Mouse (Mus musculus) liver, embryonic 11.5 days (tissue): Measurements from ENCODE around the gene Rgs7. TPM values are rescaled to one million over a fixed set of nuclear protein-coding genes. Genes with fewer than 3 reads are reported as not detected.

Experiments
- ATAC-seq: fragments of 200-750 bp; cut with Nextera tagmentation; replicated peaks from 2 replicates; pipeline ENCODE4 v1.8.0; 2017; ENCODE audit warnings: moderate number of reproducible peaks, mild to moderate bottlenecking, moderate TSS enrichment, moderate library complexity; ENCODE audit not compliant: low FRiP score
- DNase-seq: peaks from one replicate; pipeline ENCODE4 v3.0.0-alpha.2; 2017; ENCODE audit warnings: low spot score
- H3K27ac ChIP-seq: fragments of 300-500 bp; sonication (generic); 2 replicates; pipeline ENCODE4 v1.5.1; 2014; ENCODE audit warnings: mild to moderate bottlenecking, low read depth, low read length, control low read depth
- H3K27me3 ChIP-seq: fragments of 300-500 bp; sonication (generic); replicated peaks from 2 replicates; pipeline ENCODE4 v1.6.1; 2014; ENCODE audit warnings: low read length, mixed read lengths; ENCODE audit not compliant: control insufficient read depth, insufficient read depth
- H3K36me3 ChIP-seq: fragments of 300-500 bp; sonication (generic); 2 replicates; pipeline ENCODE4 v1.6.1; 2014; ENCODE audit warnings: mild to moderate bottlenecking, low read length, moderate library complexity, mixed read lengths; ENCODE audit not compliant: control insufficient read depth, insufficient read depth
- H3K4me1 ChIP-seq: fragments of 300-500 bp; sonication (generic); replicated peaks from 2 replicates; pipeline ENCODE4 v1.6.1; 2014; ENCODE audit warnings: low read length, mixed read lengths; ENCODE audit not compliant: control insufficient read depth, insufficient read depth
- H3K4me2 ChIP-seq: fragments of 300-500 bp; sonication (generic); 2 replicates; pipeline ENCODE4 v1.6.1; 2014; ENCODE audit warnings: mild to moderate bottlenecking, control low read depth, moderate library complexity
- H3K4me3 ChIP-seq: fragments of 300-500 bp; sonication (generic); 2 replicates; pipeline ENCODE4 v1.5.1; 2014; ENCODE audit warnings: low read depth, low read length, control low read depth
- H3K9ac ChIP-seq: fragments of 300-500 bp; sonication (generic); 2 replicates; pipeline ENCODE4 v1.6.1; 2014; ENCODE audit warnings: low read depth, low read length, control low read depth
- H3K9me3 ChIP-seq: fragments of 300-500 bp; sonication (generic); 2 replicates; pipeline ENCODE4 v1.6.1; 2016; ENCODE audit warnings: low read length, inconsistent platforms, mixed read lengths; ENCODE audit not compliant: control insufficient read depth
- WGBS: fragments of 180-500 bp; shearing (Covaris S2); extraction: QIAGEN DNeasy Blood & Tissue Kit; methylation state at CpG from one replicate; pipeline ENCODE4 v1.1.7; 2014; 5-methylcytosine and 5-hydroxymethylcytosine counted together
- polyA plus RNA-seq: library from polyadenylated mRNA; unstranded; fragments of >200 nt; fragmentation: Nextera tagmentation; extraction: Ambion mirVana; gene quantifications from 2 replicates; pipeline ENCODE4 v1.2.1, GENCODE M21; 2014

The Rgs7 gene
- polyA plus RNA-seq, 1 experiment from 2014 or later: 0.19 TPM

DNA sequence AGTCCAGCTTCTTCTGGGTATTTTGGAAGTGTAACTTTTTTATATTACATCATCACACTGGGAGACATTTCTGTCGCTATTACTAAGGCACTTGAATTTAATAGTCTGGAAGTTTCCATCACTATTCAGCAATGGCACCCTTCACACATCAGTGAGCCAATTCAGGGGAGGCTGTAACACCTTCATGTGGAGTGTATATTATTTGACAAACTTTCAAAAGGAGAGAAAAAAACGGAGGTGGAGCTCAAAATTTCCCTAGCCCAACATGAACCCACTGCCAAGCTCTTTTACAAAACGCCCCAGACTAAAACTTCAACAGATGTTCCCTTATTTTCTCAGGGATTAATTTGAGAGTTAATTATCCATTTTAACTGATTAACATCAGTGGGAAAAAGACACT is 191.9 kb downstream of the Rgs7 start:
- ATAC-seq: no peak
- H3K9ac ChIP-seq: no peak overlapping the region
- H3K4me3 ChIP-seq: no peak overlapping the region
- no peaks in the 10 kb centered on the region for H3K27me3 ChIP-seq
- no peak overlapping the region for H3K27ac ChIP-seq
- DNase-seq: no peak
- no peaks in the 10 kb centered on the region for H3K9me3 ChIP-seq
- H3K36me3 ChIP-seq: no peaks in the 10 kb centered on the region
- no peak overlapping the region for H3K4me2 ChIP-seq
- WGBS: 55% methylated on average over 3 of the region's 3 CpGs
- no peaks in the 10 kb centered on the region for H3K4me1 ChIP-seq

GRCm38 (mm10) chr1:175299603-175300397 is 192.5 kb downstream of the Rgs7 start:
- WGBS: 82% methylated on average over 2 of the region's 2 CpGs
- DNase-seq: no peak

DNA sequence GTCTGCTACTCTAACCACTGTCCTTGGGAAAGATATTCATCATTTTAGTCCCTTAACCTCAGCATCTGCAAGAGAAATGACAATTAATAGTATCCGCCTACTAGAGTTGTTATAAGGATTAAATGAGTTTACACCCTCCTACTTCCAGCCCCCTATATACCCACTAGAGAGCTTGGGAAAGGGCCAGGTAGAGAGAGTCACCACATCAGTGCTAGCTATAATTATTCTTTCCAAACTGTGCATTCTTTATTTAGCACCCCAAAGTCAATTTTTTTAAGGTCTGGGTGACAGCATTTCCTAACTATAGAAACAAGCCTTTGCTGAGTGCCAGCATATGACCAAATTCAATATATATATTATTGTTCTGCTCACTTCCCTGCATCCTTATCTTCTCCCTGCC is 195.4 kb downstream of the Rgs7 start:
- H3K4me3 ChIP-seq: no peak overlapping the region
- no peak for DNase-seq
- H3K9me3 ChIP-seq: no peaks in the 10 kb centered on the region
- no peak overlapping the region for H3K9ac ChIP-seq
- H3K27ac ChIP-seq: no peak overlapping the region
- 90% methylated on average over 1 of the region's 1 CpGs for WGBS
- no peaks in the 10 kb centered on the region for H3K36me3 ChIP-seq
- no peaks in the 10 kb centered on the region for H3K27me3 ChIP-seq
- no peak overlapping the region for H3K4me2 ChIP-seq
- H3K4me1 ChIP-seq: no peaks in the 10 kb centered on the region
- no peak for ATAC-seq

More at GRCm38 (mm10) chr1:175299603-175300397, 192.5 kb downstream of the Rgs7 start:
- Histone ChIP-seq H3K4me2 (no peak overlapping the region), H3K9me3 (no peaks in the 10 kb centered on the region), H3K4me3 (no peak overlapping the region), H3K4me1 (no peaks in the 10 kb centered on the region), H3K27me3 (no peaks in the 10 kb centered on the region), H3K36me3 (no peaks in the 10 kb centered on the region), H3K27ac (no peak overlapping the region), H3K9ac (no peak overlapping the region)
- no peak for ATAC-seq

DNA sequence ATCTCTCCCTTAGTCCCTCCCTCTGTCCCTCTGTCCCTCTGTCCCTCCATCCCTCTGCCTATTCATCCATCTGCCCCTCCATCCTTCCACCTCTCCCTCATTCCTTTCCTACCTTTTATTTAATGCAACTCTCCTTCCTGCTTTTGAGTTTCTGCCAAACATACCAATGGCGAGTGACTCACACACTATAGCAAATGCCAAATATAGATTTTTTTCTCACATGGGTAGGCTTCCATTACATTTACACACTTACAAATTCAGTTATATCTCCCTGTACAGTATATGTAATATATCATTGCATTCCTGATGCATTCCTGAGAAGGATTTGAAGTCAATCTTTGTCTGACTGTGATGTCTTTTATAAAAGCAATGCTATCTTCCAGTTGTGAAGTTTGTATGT is 202.2 kb downstream of the Rgs7 start:
- no peak overlapping the region for H3K9ac ChIP-seq
- H3K4me2 ChIP-seq: no peak overlapping the region
- no peaks in the 10 kb centered on the region for H3K36me3 ChIP-seq
- H3K27ac ChIP-seq: no peak overlapping the region
- no peaks in the 10 kb centered on the region for H3K4me1 ChIP-seq
- H3K27me3 ChIP-seq: no peaks in the 10 kb centered on the region
- ATAC-seq (no peak), DNase-seq (no peak)
- 83% methylated on average over 1 of the region's 1 CpGs for WGBS
- H3K9me3 ChIP-seq: no peaks in the 10 kb centered on the region
- H3K4me3 ChIP-seq: no peak overlapping the region

GRCm38 (mm10) chr1:175262341-175262740 is 230.0 kb downstream of the Rgs7 start:
- Histone ChIP-seq H3K4me1 (no peaks in the 10 kb centered on the region), H3K4me2 (no peak overlapping the region), H3K36me3 (no peaks in the 10 kb centered on the region), H3K27ac (no peak overlapping the region), H3K4me3 (no peak overlapping the region), H3K9me3 (no peaks in the 10 kb centered on the region), H3K27me3 (no peaks in the 10 kb centered on the region), H3K9ac (no peak overlapping the region)
- ATAC-seq (no peak), DNase-seq (no peak)

DNA sequence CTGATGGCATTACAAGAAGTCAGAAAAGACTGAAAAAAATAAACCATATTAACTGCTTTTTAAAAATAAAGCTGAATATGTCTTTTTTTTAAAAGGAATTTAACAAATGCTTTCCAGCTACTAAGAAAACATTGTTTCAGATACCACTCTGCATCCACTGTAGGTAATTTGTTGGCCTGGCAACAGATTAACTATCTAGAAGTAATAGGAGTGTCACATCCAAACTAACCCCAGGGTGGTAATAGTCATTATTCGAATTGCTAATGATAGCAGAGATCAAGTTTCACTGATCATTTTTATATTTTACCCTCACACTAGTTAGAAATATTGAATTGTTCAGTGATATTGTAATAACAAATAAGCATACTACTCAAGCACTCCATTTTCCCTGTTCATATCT is 232.9 kb downstream of the Rgs7 start:
- H3K4me1 ChIP-seq: no peaks in the 10 kb centered on the region
- H3K4me3 ChIP-seq: no peak overlapping the region
- ATAC-seq: no peak
- H3K4me2 ChIP-seq: no peak overlapping the region
- no peak overlapping the region for H3K9ac ChIP-seq
- no peaks in the 10 kb centered on the region for H3K9me3 ChIP-seq
- H3K36me3 ChIP-seq: no peaks in the 10 kb centered on the region
- no peaks in the 10 kb centered on the region for H3K27me3 ChIP-seq
- WGBS: 50% methylated on average over 1 of the region's 1 CpGs
- H3K27ac ChIP-seq: no peak overlapping the region
- no peak for DNase-seq

DNA sequence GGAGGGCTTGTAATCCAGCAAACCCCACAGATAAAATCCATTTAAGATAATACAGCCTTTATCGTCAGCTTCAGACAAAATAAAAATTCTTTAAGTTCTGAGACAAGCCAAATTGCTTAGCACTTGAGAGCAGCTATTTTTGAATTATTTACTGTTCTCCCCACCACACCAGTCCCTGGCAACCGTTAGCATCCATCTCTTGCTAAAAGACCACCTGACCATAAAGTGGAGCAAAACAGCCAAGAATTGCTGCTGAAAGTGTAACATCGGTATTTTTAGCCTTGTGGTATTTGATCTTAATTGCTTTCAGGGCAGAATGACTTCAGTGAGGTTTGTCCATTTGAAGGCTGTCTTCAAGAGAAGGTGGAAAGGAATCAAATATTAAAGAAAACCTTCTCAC is 237.1 kb downstream of the Rgs7 start:
- Histone ChIP-seq H3K9ac (no peak overlapping the region), H3K9me3 (no peaks in the 10 kb centered on the region), H3K27me3 (no peaks in the 10 kb centered on the region), H3K27ac (no peak overlapping the region), H3K4me2 (no peak overlapping the region), H3K4me1 (no peaks in the 10 kb centered on the region), H3K4me3 (no peak overlapping the region), H3K36me3 (no peaks in the 10 kb centered on the region)
- DNase-seq (no peak), ATAC-seq (no peak)
- 56% methylated on average over 3 of the region's 3 CpGs for WGBS

GRCm38 (mm10) chr1:175254724-175255123 is 237.6 kb downstream of the Rgs7 start:
- no peak overlapping the region for H3K27ac ChIP-seq
- H3K36me3 ChIP-seq: no peaks in the 10 kb centered on the region
- H3K4me3 ChIP-seq: no peak overlapping the region
- ATAC-seq (no peak), DNase-seq (no peak)
- no peaks in the 10 kb centered on the region for H3K4me1 ChIP-seq
- H3K9ac ChIP-seq: no peak overlapping the region
- H3K27me3 ChIP-seq: no peaks in the 10 kb centered on the region
- H3K4me2 ChIP-seq: no peak overlapping the region
- WGBS: 45% methylated on average over 3 of the region's 3 CpGs
- H3K9me3 ChIP-seq: no peaks in the 10 kb centered on the region

GRCm38 (mm10) chr1:175242135-175242534 is 250.2 kb downstream of the Rgs7 start:
- no peaks in the 10 kb centered on the region for H3K9me3 ChIP-seq
- no peaks in the 10 kb centered on the region for H3K36me3 ChIP-seq
- WGBS: 89% methylated on average over 5 of the region's 5 CpGs
- ATAC-seq (no peak), DNase-seq (no peak)
- no peak overlapping the region for H3K9ac ChIP-seq
- H3K4me1 ChIP-seq: no peaks in the 10 kb centered on the region
- H3K27me3 ChIP-seq: no peaks in the 10 kb centered on the region
- H3K4me3 ChIP-seq: no peak overlapping the region
- H3K4me2 ChIP-seq: no peak overlapping the region
- H3K27ac ChIP-seq: no peak overlapping the region
